Mouse (Mus musculus): ENCODE results near the gene Ubox5.
A peak's percentile ranks its signal among the peaks of the same experiment; 100 is the strongest.
"Not testable (repeated sequence)": the region's sequence is repeated elsewhere in the genome, so short reads cannot be mapped to it uniquely, and the experiment has no call there.

The Ubox5 gene

DNA sequence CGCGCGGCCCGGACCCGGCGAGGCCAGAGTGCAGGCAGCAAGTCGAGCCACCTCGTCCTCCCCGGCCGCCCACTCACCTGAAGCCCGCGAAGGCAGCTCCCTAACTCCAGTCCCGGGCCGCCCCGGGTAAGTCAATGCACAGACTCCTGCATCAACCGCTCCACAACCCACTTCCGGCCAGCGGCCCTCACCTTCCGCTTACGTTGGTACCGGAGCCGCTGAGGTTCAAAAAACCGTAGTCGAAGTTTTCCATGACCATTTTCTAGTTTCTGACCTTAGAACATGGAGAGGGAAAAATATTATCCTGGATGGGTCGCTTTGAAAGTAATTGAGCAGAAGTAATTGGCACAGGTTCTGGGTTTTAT is at the start of gene Ubox5, which contains the start of gene Fastkd5:
TSS of gene Ubox5 (minus strand) at position 200 of the 365 bp plus-strand sequence.
TSS of gene Fastkd5 (minus strand) at position 189 of the 365 bp plus-strand sequence.
- ATAC-seq (ENCODE audit: low TSS enrichment): peak; percentile 71

DNA sequence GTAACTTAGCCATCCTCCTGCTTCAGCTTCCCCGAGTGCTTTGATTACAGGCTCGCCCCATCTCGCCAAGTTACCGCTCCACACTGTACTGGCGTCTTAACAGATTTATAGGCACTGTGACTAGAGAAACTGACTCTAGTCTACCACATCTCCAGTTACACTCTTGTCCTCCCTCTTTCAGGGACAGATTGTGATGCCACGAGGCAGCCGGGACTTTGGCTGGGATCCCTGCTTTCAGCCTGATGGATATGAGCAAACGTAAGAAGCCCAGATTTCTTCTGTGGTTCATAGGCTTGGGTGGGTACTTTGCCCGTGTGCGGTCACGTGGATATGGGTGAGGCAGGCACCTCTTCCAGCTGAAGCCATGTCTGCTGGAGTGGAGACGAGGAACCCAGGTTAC is 49.3 kb upstream of the Ubox5 start:
- ATAC-seq (ENCODE audit: low TSS enrichment): no peak

DNA sequence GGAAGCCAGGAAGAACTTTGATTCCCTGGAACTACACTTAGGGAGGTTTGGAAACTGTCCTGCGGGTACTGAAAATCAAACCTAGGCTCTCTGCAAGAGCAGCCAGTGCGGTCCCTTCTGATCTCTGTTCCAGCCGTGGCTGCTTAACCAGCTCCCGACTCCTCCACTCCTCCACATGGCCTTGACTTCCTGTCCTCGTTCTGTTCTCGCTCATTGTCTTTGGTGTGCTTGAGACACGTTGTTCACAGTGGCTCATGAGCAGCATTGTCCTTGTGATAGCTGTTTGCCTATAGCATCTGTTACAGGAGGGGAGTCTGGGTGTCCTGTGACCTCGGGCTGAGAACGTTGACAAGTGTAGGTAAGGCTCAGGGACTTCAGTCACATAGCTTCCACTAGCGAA is 47.4 kb upstream of the Ubox5 start:
- no peak for ATAC-seq (ENCODE audit: low TSS enrichment)

DNA sequence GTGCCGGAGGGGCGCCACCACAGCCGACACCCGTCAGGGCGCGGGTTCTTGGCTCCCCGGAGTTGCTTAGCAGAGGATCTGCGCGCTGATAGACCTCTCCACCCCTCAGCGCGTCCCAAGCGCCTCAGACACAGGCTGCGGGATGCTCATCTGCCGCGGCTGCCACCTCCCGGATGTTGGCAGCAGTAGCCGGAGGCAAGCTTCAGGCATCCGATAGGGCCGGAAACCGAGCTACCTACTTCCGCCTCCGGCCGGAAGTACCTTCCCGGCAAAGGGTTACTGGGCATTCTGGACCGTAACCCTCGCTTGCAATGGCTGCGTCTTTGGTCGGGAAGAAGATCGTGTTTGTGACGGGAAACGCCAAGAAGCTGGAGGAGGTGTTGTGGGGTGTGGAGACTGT is 37.7 kb upstream of the Ubox5 start, which contains the start of gene Itpa:
TSS of gene Itpa (plus strand) at position 52 of the 400 bp plus-strand sequence.
- peak; percentile 80 for ATAC-seq (ENCODE audit: low TSS enrichment)

DNA sequence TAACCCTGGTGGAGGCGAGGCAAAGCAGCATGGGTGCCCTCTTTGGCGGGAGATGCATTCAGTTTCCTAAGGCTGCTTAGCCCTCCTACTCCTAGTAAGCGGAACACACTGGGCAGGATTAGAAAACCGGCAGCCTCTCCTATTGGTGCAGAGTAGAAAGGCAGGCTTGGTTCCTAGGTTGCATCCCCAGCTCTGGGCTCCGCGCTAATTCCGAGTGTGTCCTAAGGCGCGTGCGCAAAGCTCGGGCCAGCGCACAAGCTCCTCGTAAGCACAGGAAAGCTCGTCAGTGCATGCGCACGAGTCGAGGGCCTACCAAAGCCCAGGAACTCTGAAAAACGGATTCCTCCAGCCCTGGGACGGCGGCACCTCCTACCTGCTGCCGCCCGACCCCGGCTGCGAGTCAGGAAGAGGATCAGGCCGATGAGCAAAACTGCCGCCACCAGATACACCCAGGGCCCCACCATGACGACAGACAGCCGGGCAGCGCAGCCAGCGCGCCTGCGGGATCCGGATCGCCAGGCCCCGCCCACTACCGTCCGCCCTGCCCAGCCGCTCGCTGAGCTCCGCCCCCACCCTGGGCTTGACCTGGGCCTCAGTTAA is 34.4 kb upstream of the Ubox5 start, which contains the start of gene Ddrgk1:
TSS of gene Ddrgk1 (minus strand) at position 558 of the 600 bp plus-strand sequence.
- peak; percentile 85 for ATAC-seq (ENCODE audit: low TSS enrichment)

DNA sequence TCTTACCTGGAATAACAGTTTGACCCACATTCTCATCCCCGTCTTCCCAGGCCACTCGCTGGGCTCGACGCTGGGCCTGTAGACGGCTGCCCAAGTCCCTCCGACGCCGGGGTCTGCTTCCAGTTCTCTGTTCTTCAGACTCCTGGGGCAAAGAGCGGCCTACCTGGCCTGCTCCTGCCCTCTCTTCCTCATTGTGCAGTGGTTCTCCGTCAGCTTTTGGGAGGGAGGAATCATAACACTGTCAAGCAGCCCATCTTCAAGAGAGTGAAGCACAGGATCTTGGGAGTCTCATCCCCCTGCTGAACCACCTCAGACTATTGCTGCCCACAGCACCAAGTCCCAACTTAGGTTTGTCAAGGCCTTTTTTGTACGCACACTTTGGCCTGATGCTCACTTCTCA is 33.5 kb upstream of the Ubox5 start:
- no peak for ATAC-seq (ENCODE audit: low TSS enrichment)

DNA sequence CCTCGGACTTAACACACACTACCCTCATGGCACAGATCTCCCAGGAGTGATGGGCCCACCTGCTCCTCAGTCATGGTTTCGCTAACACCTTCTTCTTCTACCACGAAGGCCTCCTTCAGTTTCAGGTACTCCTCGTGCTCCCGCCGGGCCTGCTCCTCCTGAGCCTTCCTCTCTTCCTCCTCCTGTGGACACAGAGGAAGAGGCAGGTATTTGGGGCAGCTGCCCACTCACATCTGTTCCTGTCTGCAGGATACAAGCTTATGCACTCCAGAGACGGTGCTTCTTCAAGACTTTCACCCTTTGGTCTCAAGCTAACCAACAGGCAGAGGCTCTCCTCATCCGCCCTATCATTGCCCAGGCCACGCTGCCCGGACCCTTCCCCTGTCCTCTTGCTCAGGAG is 28.7 kb upstream of the Ubox5 start:
- ATAC-seq (ENCODE audit: low TSS enrichment): peak; percentile 10; the same call in 1 of the 2 replicates

DNA sequence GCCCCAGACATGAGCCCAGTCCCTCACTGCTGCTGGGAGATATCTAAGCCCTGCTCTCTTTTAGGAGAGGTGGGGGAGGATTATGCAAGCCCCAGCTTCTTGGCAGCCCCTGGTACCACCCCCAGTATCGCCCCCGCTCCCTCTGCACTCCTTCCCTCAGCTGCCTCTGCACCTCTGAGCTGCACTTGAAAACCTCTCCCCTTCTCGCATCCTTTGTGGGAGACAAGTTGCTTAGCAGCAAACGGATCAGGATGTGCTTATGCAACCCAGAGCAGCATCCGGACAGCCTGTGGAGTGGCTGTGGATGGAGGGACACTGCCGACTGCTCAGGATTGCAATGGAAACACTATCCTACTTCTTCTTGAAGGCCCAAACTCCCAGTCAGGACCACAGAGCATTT is 27.7 kb upstream of the Ubox5 start:
- peak; percentile 81 for ATAC-seq (ENCODE audit: low TSS enrichment)

DNA sequence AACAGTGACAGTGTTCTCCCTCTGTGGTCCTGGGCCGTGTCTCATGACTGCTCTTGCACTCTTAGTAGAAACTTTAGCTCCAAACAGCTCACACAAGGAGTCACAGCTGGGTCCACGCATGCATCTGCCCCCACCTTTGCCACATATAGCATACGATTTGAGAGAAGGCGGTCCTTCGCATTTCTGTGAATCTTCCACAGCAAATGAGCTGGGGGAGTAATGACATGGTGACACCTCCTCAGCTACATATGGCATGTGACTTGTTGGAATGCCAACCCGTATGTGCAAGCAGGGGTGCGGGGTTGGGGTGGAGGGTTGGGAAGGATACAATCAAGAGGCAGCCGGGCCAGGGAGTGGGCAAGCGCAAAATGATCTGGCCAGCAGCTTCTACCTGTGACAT is 26.7 kb upstream of the Ubox5 start:
- ATAC-seq (ENCODE audit: low TSS enrichment): peak; percentile 56

DNA sequence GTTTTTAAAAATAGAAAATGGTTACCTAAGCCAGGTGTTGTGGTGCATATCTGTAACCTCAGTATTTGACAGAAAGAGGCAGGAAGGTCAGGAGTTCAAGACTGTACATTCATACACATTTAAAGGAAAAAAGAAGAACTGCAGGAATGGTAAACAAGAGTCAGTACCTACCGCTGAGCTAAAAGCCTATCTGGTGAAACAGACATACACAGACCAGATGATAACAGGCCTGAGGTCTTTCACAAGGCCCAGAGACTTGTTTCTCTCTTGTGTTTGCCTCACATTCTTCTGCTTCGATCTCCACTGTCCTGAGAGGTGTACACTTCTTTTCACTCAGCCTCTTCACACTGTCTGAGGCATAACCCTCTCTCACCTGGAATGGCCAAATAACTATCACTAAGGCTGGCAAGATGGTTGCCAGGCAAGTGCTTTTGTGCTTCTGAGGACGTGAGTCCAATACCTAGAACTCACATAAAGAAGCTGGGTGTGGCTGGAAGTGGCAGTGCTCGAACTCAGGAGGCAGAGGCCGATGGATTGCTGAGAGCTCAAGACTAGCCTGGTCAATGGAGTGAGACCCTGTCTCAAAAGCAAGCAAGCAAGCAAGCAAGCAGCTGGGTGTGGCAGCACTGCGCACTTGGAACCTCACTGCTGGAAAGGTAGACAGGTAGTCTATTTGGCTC is 26.0 kb upstream of the Ubox5 start:
- no peak for ATAC-seq (ENCODE audit: low TSS enrichment)

DNA sequence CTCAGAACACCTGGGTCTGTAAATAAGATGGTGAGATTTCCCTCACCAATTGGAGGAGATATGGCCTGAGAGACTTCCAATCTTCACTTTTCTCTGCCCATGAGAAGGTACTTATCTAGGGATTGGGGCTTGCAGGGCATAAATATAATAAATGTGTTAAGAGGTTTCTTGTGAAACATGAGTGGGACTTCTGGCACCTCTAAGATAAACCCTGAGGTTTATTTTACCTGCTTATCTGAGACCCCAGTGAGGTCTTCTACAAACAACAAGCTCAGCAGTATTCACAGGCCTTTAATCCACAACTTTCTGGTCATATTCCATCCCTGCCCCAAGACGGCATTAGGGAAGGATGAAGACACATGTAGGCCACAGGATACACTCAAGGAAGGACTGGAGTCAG is 23.9 kb upstream of the Ubox5 start:
- no peak for ATAC-seq (ENCODE audit: low TSS enrichment)

DNA sequence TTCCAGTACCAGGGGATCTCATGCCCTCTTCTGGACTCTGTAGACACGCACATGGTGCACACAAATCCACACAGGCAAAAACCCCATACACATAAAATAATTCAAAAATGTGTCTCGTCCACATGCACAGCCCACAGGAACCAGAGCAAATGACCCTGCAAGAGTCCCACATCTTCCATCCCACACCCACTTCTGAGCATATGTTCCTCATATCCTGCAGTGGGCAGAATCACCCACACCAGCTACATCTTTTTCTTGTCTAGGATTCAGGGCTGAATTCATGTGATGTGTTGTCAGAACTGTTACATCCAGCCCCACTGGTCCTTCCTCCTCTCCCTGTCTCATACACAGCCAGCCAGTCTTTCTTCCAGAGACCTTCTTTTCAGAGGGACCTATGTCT is 23.5 kb upstream of the Ubox5 start:
- ATAC-seq (ENCODE audit: low TSS enrichment): peak; percentile 35

DNA sequence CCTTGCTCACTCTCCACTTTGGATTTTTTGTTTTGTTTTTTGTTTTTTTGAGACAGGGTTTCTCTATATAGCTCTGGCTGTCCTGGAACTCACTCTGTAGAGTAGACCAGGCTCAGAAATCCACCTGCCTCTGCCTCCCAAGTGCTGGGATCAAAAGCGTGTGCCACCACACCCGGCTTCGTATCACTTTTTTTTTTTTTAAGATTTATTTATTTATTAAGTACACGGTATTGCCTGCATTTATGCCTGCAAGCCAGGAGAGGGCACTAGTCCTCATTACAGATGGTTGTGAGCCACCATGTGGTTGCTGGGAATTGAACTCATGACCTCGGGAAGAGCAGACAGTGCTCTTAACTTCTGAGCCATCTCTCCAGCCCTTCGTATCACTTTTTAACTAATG is 19.2 kb upstream of the Ubox5 start:
- not testable (repeated sequence) for ATAC-seq (ENCODE audit: low TSS enrichment)

DNA sequence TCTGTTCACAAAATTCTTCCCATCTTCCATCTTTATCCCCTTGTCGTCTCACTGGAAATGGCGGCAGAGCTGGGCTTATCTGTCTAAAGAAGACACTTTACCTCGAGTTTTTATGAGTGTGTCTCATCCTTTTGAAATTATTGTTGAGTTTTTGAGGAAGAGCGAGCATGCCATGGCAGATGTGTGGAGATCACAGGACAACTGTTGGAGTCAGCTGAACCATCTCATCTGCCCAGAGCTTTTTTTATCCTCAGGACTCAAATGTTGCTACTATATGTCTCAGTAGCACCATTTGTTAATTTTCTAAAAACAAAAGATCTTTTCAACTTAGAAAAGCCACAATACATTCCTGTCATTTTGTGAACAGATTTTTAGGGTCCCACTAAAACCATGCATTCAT is 15.4 kb upstream of the Ubox5 start:
- ATAC-seq (ENCODE audit: low TSS enrichment): no peak

DNA sequence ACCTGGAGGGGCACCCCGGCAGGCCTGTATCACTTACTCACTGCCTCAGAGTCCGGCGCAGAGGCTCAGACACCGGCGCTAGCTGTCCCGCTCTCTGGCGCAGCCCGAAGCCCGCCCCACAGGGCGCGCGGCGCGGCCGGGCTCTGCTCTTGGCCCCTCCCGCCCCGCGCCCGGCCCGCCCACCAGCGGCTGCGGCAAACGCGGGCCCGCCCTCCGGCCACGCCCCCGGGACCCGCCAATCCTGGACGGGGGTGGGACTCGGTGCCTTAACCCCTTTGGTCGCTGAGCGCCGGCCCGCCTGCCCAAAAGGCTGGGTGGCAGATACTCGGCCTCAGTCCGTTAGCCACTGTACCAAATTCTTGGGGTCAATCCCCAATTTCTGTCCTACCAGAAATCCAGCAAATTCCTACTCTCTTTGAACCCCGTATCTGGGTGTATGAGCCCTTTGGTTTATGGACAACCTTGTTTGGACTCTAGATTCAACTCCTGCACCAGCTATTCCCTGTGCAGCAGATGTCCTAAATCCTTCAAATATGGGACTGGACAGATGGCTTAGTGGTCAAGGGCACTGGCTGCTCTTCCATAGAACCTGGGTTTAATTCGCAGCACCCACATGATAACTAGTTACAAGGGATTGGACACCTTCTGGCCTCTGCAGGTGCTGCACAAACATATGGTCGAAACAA is 13.0 kb upstream of the Ubox5 start, which contains the start of gene Lzts3:
TSS of gene Lzts3 (minus strand) at position 120 of the 686 bp plus-strand sequence.
- ATAC-seq (ENCODE audit: low TSS enrichment): peak; percentile 70

DNA sequence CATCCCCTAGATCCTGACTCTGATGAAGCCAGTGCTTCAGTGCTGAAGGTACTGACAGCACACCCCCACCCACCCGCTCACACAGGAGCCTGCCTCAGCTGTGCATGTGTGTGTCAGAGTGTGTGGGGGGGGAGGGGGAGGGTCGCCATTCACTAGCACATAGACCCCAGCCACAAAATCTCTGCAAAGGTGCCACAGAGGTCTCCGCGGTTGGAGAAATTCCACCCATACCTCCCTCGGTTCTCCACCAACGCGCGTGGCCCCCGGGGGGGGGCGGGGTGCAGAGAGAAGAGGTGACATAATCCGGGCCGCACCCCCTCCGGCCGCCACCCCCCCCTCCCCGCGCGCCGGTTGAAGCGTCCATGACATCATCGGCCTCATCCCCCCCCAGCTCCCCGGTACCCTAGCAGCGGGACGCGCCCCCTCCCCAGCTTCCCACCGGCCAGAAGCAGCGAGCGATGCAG is 12.4 kb upstream of the Ubox5 start:
- ATAC-seq (ENCODE audit: low TSS enrichment): peak; percentile 56

DNA sequence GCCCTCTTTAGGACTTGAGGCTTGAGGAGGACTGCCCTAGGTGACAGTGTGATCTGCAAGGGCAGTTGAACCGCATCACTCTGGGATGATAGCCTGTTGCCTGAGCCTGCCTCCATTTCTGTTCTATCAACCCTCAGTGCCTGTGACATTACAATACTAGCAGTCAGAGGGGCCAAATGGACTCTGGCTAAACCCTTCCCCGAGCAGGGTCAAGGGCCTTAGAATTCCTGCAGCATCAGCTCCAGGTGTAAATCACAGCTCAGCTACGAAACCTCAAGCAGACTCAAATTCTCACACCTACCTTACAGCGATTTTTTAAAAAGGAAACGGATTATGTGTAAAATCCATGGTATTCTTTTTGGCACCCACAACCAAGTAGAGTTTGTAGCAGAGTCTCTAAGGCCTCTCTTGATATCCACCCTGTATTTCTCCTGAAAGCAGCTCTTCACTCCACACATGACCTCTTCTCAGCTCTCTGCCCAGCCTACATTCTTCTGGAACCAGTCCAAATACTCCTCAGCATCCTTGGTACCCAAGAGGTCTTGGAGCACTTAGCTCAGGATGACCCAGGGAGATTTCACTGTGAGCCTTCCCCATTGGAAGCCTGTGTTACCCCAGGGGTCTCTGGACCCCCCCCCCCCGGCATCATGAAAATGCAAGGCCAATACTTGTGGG is 11.7 kb upstream of the Ubox5 start:
- ATAC-seq (ENCODE audit: low TSS enrichment): no peak

DNA sequence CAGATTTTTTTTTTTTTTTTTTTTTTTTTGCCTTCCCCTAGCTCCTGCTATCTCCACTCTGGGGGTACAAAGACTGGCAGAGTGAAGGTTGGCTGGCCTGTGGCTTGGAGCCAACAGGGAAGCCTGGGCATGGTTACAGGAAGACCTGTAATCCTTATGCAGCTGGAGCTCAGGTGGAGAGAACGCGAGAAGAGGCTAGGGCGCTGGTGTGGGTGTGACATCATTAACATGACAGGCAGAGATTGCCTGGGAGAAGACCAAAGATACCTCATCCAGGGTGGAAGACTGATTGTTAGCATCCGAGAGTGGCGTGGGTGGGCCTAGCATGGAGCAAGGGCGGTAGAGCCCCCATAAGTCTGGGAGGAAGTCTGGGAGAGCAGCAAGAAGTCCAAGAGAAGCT is 9.4 kb upstream of the Ubox5 start:
- ATAC-seq (ENCODE audit: low TSS enrichment): no peak

DNA sequence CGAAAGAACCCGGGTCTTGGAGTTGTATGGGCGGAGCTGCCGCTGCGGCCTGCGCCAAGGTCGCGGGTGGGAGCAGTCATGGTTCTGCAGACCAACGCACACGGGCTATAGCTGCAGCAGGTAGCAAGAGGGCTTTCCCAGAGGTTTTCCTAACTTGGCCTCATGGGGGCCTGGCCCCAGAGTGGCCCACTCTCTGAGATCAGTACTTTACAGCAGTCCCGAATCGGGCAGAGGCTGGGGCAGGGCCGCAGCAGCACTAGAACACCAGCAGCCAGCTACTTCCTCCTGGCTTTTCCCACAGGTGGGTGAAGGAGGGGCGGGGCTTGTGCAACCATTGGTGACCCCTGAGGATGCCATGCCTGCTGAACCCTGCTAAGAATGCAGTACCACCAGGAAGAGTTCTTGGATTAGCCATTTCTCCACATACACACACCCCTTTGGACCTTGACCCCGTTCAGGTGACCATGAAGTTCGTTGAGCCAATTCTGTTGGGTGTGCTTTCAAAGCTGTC is 8.3 kb upstream of the Ubox5 start:
- no peak for ATAC-seq (ENCODE audit: low TSS enrichment)

DNA sequence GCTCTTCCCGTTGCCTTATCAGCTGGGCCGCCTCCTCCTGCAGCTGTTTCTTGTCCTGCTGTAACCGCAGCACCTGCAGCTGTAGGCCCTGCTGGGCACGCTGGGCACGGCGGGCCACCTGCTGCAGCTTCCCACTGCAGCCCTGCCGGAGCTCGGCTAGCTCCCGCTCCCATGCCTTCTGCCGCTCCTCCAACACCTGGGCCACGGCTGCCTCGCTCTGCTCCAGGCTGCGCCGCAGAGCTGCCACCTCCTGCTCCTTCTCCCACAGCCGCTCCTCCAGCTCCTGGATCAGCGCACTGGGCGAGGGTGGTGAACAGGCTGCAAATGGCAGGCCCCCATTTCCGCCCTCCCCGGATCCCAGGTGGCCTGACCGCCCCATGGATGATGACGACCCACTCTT is 6.0 kb upstream of the Ubox5 start:
- ATAC-seq (ENCODE audit: low TSS enrichment): peak; percentile 30

DNA sequence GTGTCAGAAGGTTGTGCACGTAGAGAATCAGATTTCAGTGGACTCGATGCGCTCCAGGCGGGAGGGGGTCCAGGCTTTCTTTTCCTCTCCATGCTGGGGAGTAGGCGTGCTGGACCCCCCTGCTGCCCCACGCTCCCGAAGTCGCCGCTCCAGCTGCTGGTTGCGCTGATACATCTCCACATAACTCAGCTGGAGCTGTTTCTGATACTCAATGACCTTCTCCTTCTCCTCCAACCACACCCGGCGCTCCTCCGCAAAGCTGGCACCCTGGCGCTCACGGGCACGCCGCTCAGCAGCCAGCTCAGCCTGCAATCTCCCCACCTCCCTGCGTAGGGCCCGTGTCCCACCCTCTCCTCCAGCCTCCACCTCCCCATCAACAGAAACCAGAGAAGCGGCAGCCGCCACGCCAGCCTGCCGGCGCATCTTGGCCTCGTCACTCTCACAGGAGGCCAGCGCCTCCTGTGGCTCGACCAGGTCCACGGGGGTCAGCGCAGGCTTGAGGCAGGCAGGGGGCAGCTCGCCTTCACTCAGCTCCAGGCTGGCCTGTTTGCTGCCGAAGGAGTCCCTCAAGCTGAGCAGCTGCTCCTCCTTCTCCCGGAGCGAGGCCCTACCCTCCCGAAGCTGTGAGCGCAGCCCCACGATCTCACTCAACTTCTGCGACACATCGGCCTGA is 5.0 kb upstream of the Ubox5 start:
- peak; percentile 11; the same call in 1 of the 2 replicates for ATAC-seq (ENCODE audit: low TSS enrichment)

Data from frontal cortex, adult (tissue).